Mouse (Mus musculus): ENCODE measurements around the gene Eif4a2. TPM values are rescaled to one million over a fixed set of nuclear protein-coding genes. Genes with fewer than 3 reads are reported as not detected.
"Not testable (repeated sequence)": the region's sequence is repeated elsewhere in the genome, so short reads cannot be mapped to it uniquely, and the experiment has no call there.

Eif4a2 gene
- 204 and 222 TPM in 2 replicates for polyA plus RNA-seq (2015; fragmentation: Nextera tagmentation; extraction: Ambion mirVana)

GRCm38 (mm10) chr16:23107231-23107942 lies at the start of gene Eif4a2:
Eif4a2 (plus strand) TSS chr16:23107444.
- peaks cover 14% of the 10 kb centered on the region; the same call in 1 of the 2 replicates for H3K36me3 ChIP-seq
- H3K27ac ChIP-seq: peak within 1 kb of the TSS; percentile 96
- H3K4me3 ChIP-seq (replicated peaks): peak within 1 kb of the TSS; percentile 87
- H3K4me1 ChIP-seq (replicated peaks): peaks cover 8% of the 10 kb centered on the region; the same call in 1 of the 2 replicates
- peak; percentile 93 for ATAC-seq
- no peaks in the 10 kb centered on the region for H3K9me3 ChIP-seq
- H3K4me2 ChIP-seq (replicated peaks): peak within 1 kb of the TSS; percentile 67
- no peaks in the 10 kb centered on the region for H3K27me3 ChIP-seq (replicated peaks)
- under 1% methylated on average over 71 of the region's 71 CpGs for WGBS
- peak within 1 kb of the TSS; percentile 99 for H3K9ac ChIP-seq

GRCm38 (mm10) chr16:23057668-23058447 lies 49.4 kb upstream of the Eif4a2 start, which contains the start of gene Kng1:
Kng1 (plus strand) TSS chr16:23057865.
- 68% methylated on average over 1 of the region's 1 CpGs for WGBS
- not testable (repeated sequence) for H3K36me3 ChIP-seq; H3K4me3 ChIP-seq (replicated peaks); H3K4me1 ChIP-seq (replicated peaks); H3K9me3 ChIP-seq; H3K27ac ChIP-seq; ATAC-seq; H3K27me3 ChIP-seq (replicated peaks); H3K9ac ChIP-seq; H3K4me2 ChIP-seq (replicated peaks)

GRCm38 (mm10) chr16:23059630-23060029 lies 47.6 kb upstream of the Eif4a2 start:
- not testable (repeated sequence) for H3K4me1 ChIP-seq (replicated peaks); H3K4me3 ChIP-seq (replicated peaks); H3K27ac ChIP-seq; H3K9ac ChIP-seq; H3K4me2 ChIP-seq (replicated peaks); H3K27me3 ChIP-seq (replicated peaks); H3K36me3 ChIP-seq; H3K9me3 ChIP-seq
- 55% methylated on average over 4 of the region's 4 CpGs for WGBS
- ATAC-seq: 0 out of 2 replicates have a peak, but pooled peaks have one; percentile 49

GRCm38 (mm10) chr16:23060781-23061325 lies 46.4 kb upstream of the Eif4a2 start:
- H3K27me3 ChIP-seq (replicated peaks); H3K4me2 ChIP-seq (replicated peaks); H3K9me3 ChIP-seq; H3K4me1 ChIP-seq (replicated peaks); H3K36me3 ChIP-seq; H3K27ac ChIP-seq; ATAC-seq; H3K4me3 ChIP-seq (replicated peaks); H3K9ac ChIP-seq: not testable (repeated sequence)
- 82% methylated on average over 5 of the region's 5 CpGs for WGBS

- WGBS: 81% methylated on average over 6 of the region's 6 CpGs
- not testable (repeated sequence) for H3K4me3 ChIP-seq (replicated peaks); H3K4me1 ChIP-seq (replicated peaks); H3K9ac ChIP-seq; H3K4me2 ChIP-seq (replicated peaks); H3K27me3 ChIP-seq (replicated peaks); H3K27ac ChIP-seq; H3K36me3 ChIP-seq; H3K9me3 ChIP-seq; ATAC-seq
Observed at GRCm38 (mm10) chr16:23077516-23077915, 29.7 kb upstream of the Eif4a2 start.

- H3K4me3 ChIP-seq (replicated peaks); H3K36me3 ChIP-seq; ATAC-seq; H3K9me3 ChIP-seq; H3K27me3 ChIP-seq (replicated peaks); H3K4me1 ChIP-seq (replicated peaks); H3K4me2 ChIP-seq (replicated peaks); H3K9ac ChIP-seq; H3K27ac ChIP-seq: not testable (repeated sequence)
- WGBS: 77% methylated on average over 8 of the region's 8 CpGs
Observed at GRCm38 (mm10) chr16:23087159-23087558, 20.1 kb upstream of the Eif4a2 start.

- ATAC-seq, H3K27ac ChIP-seq: not testable (repeated sequence)
Observed at GRCm38 (mm10) chr16:23087712-23088111, 19.5 kb upstream of the Eif4a2 start.

GRCm38 (mm10) chr16:23088491-23088890 lies 18.8 kb upstream of the Eif4a2 start:
- not testable (repeated sequence) for H3K4me3 ChIP-seq (replicated peaks); H3K36me3 ChIP-seq; H3K27ac ChIP-seq; ATAC-seq; H3K4me2 ChIP-seq (replicated peaks); H3K9me3 ChIP-seq; H3K9ac ChIP-seq; H3K4me1 ChIP-seq (replicated peaks); H3K27me3 ChIP-seq (replicated peaks)
- WGBS: 93% methylated on average over 1 of the region's 1 CpGs

More at GRCm38 (mm10) chr16:23087712-23088111, 19.5 kb upstream of the Eif4a2 start:
- not testable (repeated sequence) for H3K27me3 ChIP-seq (replicated peaks); H3K4me3 ChIP-seq (replicated peaks); H3K4me1 ChIP-seq (replicated peaks); H3K36me3 ChIP-seq; H3K9me3 ChIP-seq; H3K9ac ChIP-seq; H3K4me2 ChIP-seq (replicated peaks)
- 45% methylated on average over 4 of the region's 4 CpGs for WGBS

GRCm38 (mm10) chr16:23091345-23091744 lies 15.9 kb upstream of the Eif4a2 start:
- H3K36me3 ChIP-seq; H3K4me1 ChIP-seq (replicated peaks); ATAC-seq; H3K4me3 ChIP-seq (replicated peaks); H3K9me3 ChIP-seq; H3K27ac ChIP-seq; H3K27me3 ChIP-seq (replicated peaks); H3K4me2 ChIP-seq (replicated peaks); H3K9ac ChIP-seq: not testable (repeated sequence)

- Histone ChIP-seq H3K27me3 (replicated peaks) (no peaks in the 10 kb centered on the region), H3K27ac (no peak overlapping the region), H3K4me3 (replicated peaks) (no peak overlapping the region), H3K36me3 (no peaks in the 10 kb centered on the region), H3K9me3 (no peaks in the 10 kb centered on the region), H3K4me2 (replicated peaks) (no peak overlapping the region), H3K4me1 (replicated peaks) (no peaks in the 10 kb centered on the region), H3K9ac (no peak overlapping the region)
- 76% methylated on average over 13 of the region's 13 CpGs for WGBS
- ATAC-seq: no peak
Observed at GRCm38 (mm10) chr16:23093321-23093953, 13.8 kb upstream of the Eif4a2 start.

GRCm38 (mm10) chr16:23094136-23094535 lies 13.1 kb upstream of the Eif4a2 start:
- WGBS: 83% methylated on average over 6 of the region's 6 CpGs
- H3K27ac ChIP-seq: no peak overlapping the region
- no peaks in the 10 kb centered on the region for H3K27me3 ChIP-seq (replicated peaks)
- no peaks in the 10 kb centered on the region for H3K4me1 ChIP-seq (replicated peaks)
- H3K9ac ChIP-seq: no peak overlapping the region
- H3K36me3 ChIP-seq: no peaks in the 10 kb centered on the region
- no peak overlapping the region for H3K4me2 ChIP-seq (replicated peaks)
- no peak for ATAC-seq
- no peak overlapping the region for H3K4me3 ChIP-seq (replicated peaks)
- no peaks in the 10 kb centered on the region for H3K9me3 ChIP-seq

- 88% methylated on average over 5 of the region's 5 CpGs for WGBS
- ATAC-seq; H3K4me2 ChIP-seq (replicated peaks); H3K4me1 ChIP-seq (replicated peaks); H3K9me3 ChIP-seq; H3K27ac ChIP-seq; H3K27me3 ChIP-seq (replicated peaks); H3K36me3 ChIP-seq; H3K4me3 ChIP-seq (replicated peaks); H3K9ac ChIP-seq: not testable (repeated sequence)
Observed at GRCm38 (mm10) chr16:23095581-23095980, 11.7 kb upstream of the Eif4a2 start.

All from intestine, embryonic 15.5 days (tissue).